Mouse (Mus musculus) intestine, embryonic 14.5 days (tissue): Measurements from ENCODE around the gene Wap. TPM values are rescaled to one million over a fixed set of nuclear protein-coding genes. Genes with fewer than 3 reads are reported as not detected.

Source experiments
- ATAC-seq: fragments of 200-750 bp; cut with Nextera tagmentation; replicated peaks from 2 replicates; pipeline ENCODE4 v1.8.0; 2017; ENCODE audit warnings: low read depth, moderate number of reproducible peaks, moderate TSS enrichment, moderate library complexity; ENCODE audit not compliant: low FRiP score, low TSS enrichment
- DNase-seq: peaks from one replicate; pipeline ENCODE4 v3.0.0-alpha.2; 2018; ENCODE audit warnings: low spot score
- H3K27ac ChIP-seq: fragments of 300-500 bp; sonication (generic); 2 replicates; pipeline ENCODE4 v1.5.1; 2014; ENCODE audit warnings: low read depth, mild to moderate bottlenecking, control low read depth
- H3K27me3 ChIP-seq: fragments of 300-500 bp; sonication (generic); replicated peaks from 2 replicates; pipeline ENCODE4 v1.6.1; 2014; ENCODE audit warnings: low read length, control low read depth; ENCODE audit not compliant: control insufficient read depth, insufficient read depth
- H3K36me3 ChIP-seq: fragments of 300-500 bp; sonication (generic); 2 replicates; pipeline ENCODE4 v1.6.1; 2014; ENCODE audit warnings: low read length, control low read depth; ENCODE audit not compliant: control insufficient read depth, insufficient read depth
- H3K4me1 ChIP-seq: fragments of 300-500 bp; sonication (generic); replicated peaks from 2 replicates; pipeline ENCODE4 v1.6.1; 2014; ENCODE audit warnings: low read length, control low read depth, mixed read lengths; ENCODE audit not compliant: control insufficient read depth, insufficient read depth
- H3K4me2 ChIP-seq: fragments of 300-500 bp; sonication (generic); 2 replicates; pipeline ENCODE4 v1.6.1; 2014; ENCODE audit warnings: low read length
- H3K4me3 ChIP-seq: fragments of 300-500 bp; sonication (generic); 2 replicates; pipeline ENCODE4 v1.5.1; 2014; ENCODE audit warnings: low read depth, low read length, control low read depth, mixed read lengths
- H3K9ac ChIP-seq: fragments of 300-500 bp; sonication (generic); 2 replicates; pipeline ENCODE4 v1.6.1; 2014; ENCODE audit warnings: mild to moderate bottlenecking, low read length
- H3K9me3 ChIP-seq: fragments of 300-500 bp; sonication (generic); 2 replicates; pipeline ENCODE4 v1.6.1; 2016; ENCODE audit warnings: low read length, control low read depth; ENCODE audit not compliant: control insufficient read depth
- WGBS: fragments of 180-500 bp; shearing (Covaris S2); extraction: QIAGEN DNeasy Blood & Tissue Kit; methylation state at CpG from one replicate; pipeline ENCODE4 v1.1.7; 2014; 5-methylcytosine and 5-hydroxymethylcytosine counted together
- polyA plus RNA-seq: library from polyadenylated mRNA; unstranded; fragments of >200 nt; fragmentation: Nextera tagmentation; extraction: Ambion mirVana; gene quantifications from 2 replicates; pipeline ENCODE4 v1.2.1, GENCODE M21; 2014

The Wap gene
- polyA plus RNA-seq, 1 experiment from 2014 or later = not detected

- H3K27ac ChIP-seq = no peak overlapping the region
- H3K4me2 ChIP-seq = no peak overlapping the region
- H3K9me3 ChIP-seq = no peaks in the 10 kb centered on the region
- no peak overlapping the region for H3K4me3 ChIP-seq
- H3K36me3 ChIP-seq = no peaks in the 10 kb centered on the region
- no peaks in the 10 kb centered on the region for H3K27me3 ChIP-seq
- ATAC-seq (no peak; the same call in 1 of the 2 replicates), DNase-seq (no peak)
- WGBS = 76% methylated on average over 6 of the region's 6 CpGs
- no peak overlapping the region for H3K9ac ChIP-seq
- H3K4me1 ChIP-seq = no peaks in the 10 kb centered on the region
Measured at GRCm38 (mm10) chr11:6644566-6644965, 6.1 kb upstream of the Wap start.

GRCm38 (mm10) chr11:6639072-6639471 lies 635 bp upstream of the Wap start:
- Histone ChIP-seq H3K4me1 (no peaks in the 10 kb centered on the region), H3K9me3 (no peaks in the 10 kb centered on the region), H3K36me3 (no peaks in the 10 kb centered on the region), H3K9ac (no peak overlapping the region), H3K27me3 (no peaks in the 10 kb centered on the region), H3K27ac (no peak overlapping the region), H3K4me3 (no peak overlapping the region), H3K4me2 (no peak overlapping the region)
- ATAC-seq (no peak), DNase-seq (no peak)
- WGBS = 82% methylated on average over 6 of the region's 6 CpGs

- no peaks in the 10 kb centered on the region for H3K9me3 ChIP-seq
- H3K27me3 ChIP-seq = no peaks in the 10 kb centered on the region
- no peak overlapping the region for H3K4me2 ChIP-seq
- DNase-seq (no peak), ATAC-seq (no peak)
- no peak overlapping the region for H3K4me3 ChIP-seq
- WGBS = 73% methylated on average over 8 of the region's 8 CpGs
- no peak overlapping the region for H3K27ac ChIP-seq
- H3K4me1 ChIP-seq = no peaks in the 10 kb centered on the region
- H3K36me3 ChIP-seq = no peaks in the 10 kb centered on the region
- no peak overlapping the region for H3K9ac ChIP-seq
Measured at GRCm38 (mm10) chr11:6636150-6636549, 2.3 kb downstream of the Wap start.

GRCm38 (mm10) chr11:6629655-6630054 lies 8.8 kb downstream of the Wap start:
- Histone ChIP-seq H3K4me2 (no peak overlapping the region), H3K9me3 (no peaks in the 10 kb centered on the region), H3K9ac (no peak overlapping the region), H3K36me3 (no peaks in the 10 kb centered on the region), H3K27ac (no peak overlapping the region), H3K27me3 (no peaks in the 10 kb centered on the region), H3K4me3 (no peak overlapping the region), H3K4me1 (peaks cover 10% of the 10 kb centered on the region)
- no peak for DNase-seq
- no peak for ATAC-seq

GRCm38 (mm10) chr11:6628568-6628967 lies 9.9 kb downstream of the Wap start:
- Histone ChIP-seq H3K4me1 (peaks cover 19% of the 10 kb centered on the region), H3K9me3 (no peaks in the 10 kb centered on the region), H3K4me3 (no peak overlapping the region), H3K36me3 (peaks cover 10% of the 10 kb centered on the region), H3K27ac (no peak overlapping the region), H3K27me3 (no peaks in the 10 kb centered on the region), H3K9ac (no peak overlapping the region), H3K4me2 (no peak overlapping the region)
- WGBS = 21% methylated on average over 4 of the region's 4 CpGs
- DNase-seq = peak; percentile 73
- peak; percentile 44; the same call in 1 of the 2 replicates for ATAC-seq

- H3K36me3 ChIP-seq = peaks cover 19% of the 10 kb centered on the region
- no peaks in the 10 kb centered on the region for H3K27me3 ChIP-seq
- DNase-seq (no peak), ATAC-seq (no peak)
- no peak overlapping the region for H3K9ac ChIP-seq
- no peak overlapping the region for H3K4me3 ChIP-seq
- H3K9me3 ChIP-seq = no peaks in the 10 kb centered on the region
- whole genome bisulfite sequencing = 83% methylated on average over 4 of the region's 4 CpGs
- no peak overlapping the region for H3K27ac ChIP-seq
- H3K4me1 ChIP-seq = peaks cover 19% of the 10 kb centered on the region
- H3K4me2 ChIP-seq = no peak overlapping the region
Measured at GRCm38 (mm10) chr11:6627731-6628130, 10.7 kb downstream of the Wap start.

GRCm38 (mm10) chr11:6626388-6626772 lies 12.1 kb downstream of the Wap start:
- no peak; the same call in 1 of the 2 replicates for ATAC-seq
- DNase-seq = no peak
- Histone ChIP-seq H3K27ac (peak overlapping the region; percentile 90), H3K4me3 (peak overlapping the region; percentile 81), H3K9me3 (no peaks in the 10 kb centered on the region), H3K4me1 (peaks cover 19% of the 10 kb centered on the region), H3K9ac (peak overlapping the region; percentile 86), H3K36me3 (peaks cover 32% of the 10 kb centered on the region), H3K4me2 (peak overlapping the region; percentile 95), H3K27me3 (no peaks in the 10 kb centered on the region)
- 14% methylated on average over 16 of the region's 16 CpGs for WGBS

- H3K4me2 ChIP-seq = peak within 1 kb of the TSS; percentile 95
- H3K36me3 ChIP-seq = peaks cover 38% of the 10 kb centered on the region
- no peaks in the 10 kb centered on the region for H3K27me3 ChIP-seq
- H3K9ac ChIP-seq = peak within 1 kb of the TSS; percentile 86
- H3K27ac ChIP-seq = peak within 1 kb of the TSS; percentile 90
- H3K4me3 ChIP-seq = peak within 1 kb of the TSS; percentile 81
- under 1% methylated on average over 65 of the region's 66 CpGs for WGBS
- ATAC-seq (peak; percentile 93), DNase-seq (peak; percentile 97)
- H3K9me3 ChIP-seq = no peaks in the 10 kb centered on the region
- H3K4me1 ChIP-seq = peaks cover 19% of the 10 kb centered on the region
Measured at GRCm38 (mm10) chr11:6625478-6626387, 12.7 kb downstream of the Wap start, which contains the start of gene Tbrg4. Tbrg4 (minus strand) TSS chr11:6626067.
